Mouse (Mus musculus): Measurements from ENCODE around the gene Slc11a1. TPM values are rescaled to one million over a fixed set of nuclear protein-coding genes. Genes with fewer than 3 reads are reported as not detected.
A peak's percentile ranks its signal among the peaks of the same experiment; 100 is the strongest.

Slc11a1 gene
- total RNA-seq, 4 experiments from 2014 or later, result 3.9 to 6.6 (median 5.1) TPM

DNA sequence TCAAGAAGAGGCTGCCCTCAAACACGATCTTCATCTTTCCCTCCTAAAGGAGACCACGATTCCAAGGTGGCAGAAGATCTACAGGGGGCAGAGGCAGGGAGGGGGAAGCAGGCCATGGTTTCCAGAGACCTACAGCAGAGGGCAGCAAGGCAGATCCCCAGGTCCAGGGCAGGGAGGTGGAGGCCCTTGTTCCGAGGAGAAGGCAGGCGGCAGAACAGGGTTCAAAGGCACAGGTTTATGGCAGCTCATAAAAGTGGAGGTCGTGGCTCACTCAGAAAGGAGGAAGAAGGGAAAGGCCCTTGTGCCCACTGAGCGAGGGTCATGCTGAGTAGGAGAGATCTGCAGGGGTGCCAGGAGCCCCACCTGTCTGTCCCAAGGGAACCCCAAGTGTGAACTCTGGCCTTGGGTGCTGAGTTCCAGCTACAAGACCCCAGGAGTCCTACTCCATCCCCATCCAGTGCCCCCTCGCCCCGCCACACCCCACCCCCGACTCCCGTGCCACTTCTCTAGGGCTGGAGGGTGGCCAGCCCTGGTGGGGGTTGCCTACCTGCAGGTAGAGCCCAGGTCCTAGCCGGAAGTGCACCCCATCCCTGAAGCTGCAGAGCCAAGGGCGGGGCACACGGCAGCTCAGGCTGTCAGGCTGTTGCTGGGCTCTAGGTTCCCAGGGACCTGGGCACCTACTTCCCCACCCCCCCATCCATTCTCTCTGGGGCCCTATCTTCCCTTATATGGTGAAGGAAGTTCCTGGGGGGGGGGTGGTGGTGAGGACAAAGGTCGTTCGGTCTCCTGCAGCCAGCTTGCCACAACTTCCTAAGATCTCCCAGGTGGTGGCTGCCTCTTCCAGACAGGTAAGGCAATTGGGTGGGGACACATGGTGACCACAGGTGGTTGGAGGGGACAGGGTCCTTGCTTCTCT, 33.9 kb downstream of the Slc11a1 start, which contains the start of gene Vil1:
Gene Vil1, plus strand, starts transcription at position 788 of the 916 bp plus-strand sequence.
- no peak for DNase-seq (ENCODE audit: low spot score)

DNA sequence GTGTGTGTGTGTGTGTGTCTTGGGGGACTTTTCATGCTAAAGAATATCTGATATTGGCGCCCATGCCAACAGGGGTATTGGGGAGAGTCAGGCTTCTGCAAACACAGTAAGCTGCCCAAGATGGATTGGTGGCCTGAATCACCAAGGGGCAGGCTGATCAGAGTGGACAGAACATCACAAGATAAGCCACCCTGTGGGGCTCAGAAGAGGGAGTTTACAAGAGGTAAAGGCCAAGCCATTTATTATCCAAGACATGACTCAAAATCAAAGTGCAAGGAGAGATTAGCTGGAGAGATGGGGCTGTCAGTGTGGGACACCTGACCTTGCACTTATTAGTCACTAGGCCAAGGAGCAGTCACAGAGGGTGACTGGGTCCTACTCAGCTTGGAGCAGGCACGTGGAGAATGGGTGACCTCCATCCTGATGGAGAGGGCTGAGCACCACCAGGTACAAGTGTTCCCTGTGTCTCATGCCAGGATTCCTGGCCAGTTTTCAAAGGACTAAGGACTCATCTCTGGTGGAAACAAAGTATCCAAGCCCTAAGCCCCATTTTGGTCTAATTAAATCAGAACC, 36.8 kb downstream of the Slc11a1 start:
- DNase-seq (ENCODE audit: low spot score), result no peak

DNA sequence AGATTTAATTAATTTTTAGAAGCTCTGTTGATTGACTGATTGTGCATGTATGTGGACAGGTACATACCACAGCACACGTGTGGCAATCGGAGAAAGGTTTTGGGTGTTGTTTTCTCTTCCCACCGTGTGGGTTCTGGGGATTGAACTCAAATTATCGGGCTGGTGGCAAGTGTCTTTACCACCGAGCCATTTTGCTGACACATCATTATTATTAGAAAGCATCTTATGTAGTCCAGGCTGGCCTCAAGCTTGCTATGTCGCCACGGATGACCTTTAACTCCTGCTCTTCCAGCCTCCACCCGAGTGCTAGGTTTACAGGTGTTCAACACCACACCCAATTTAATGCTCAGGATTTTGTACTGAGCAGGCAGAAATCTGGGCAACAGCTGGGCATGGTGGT, 37.7 kb downstream of the Slc11a1 start:
- no peak for DNase-seq (ENCODE audit: low spot score)

DNA sequence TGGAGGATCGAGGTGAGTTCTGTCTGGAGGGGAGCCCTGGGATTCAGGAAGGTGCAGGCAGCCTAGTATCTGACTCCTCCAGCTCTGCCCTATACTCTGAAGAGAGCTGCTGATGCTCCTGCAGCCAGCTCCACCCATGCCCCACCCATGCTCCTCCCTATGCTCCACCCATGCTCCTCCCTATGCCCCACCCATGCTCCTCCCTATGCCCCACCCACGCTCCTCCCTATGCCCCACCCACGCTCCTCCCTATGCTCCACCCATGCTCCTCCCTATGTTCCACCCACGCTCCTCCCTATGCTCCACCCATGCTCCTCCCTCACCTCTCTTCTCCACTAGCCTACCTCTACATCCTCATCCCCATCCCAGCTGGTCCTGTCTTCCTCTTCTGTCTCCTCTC, 40.1 kb downstream of the Slc11a1 start:
- no peak for DNase-seq (ENCODE audit: low spot score)

DNA sequence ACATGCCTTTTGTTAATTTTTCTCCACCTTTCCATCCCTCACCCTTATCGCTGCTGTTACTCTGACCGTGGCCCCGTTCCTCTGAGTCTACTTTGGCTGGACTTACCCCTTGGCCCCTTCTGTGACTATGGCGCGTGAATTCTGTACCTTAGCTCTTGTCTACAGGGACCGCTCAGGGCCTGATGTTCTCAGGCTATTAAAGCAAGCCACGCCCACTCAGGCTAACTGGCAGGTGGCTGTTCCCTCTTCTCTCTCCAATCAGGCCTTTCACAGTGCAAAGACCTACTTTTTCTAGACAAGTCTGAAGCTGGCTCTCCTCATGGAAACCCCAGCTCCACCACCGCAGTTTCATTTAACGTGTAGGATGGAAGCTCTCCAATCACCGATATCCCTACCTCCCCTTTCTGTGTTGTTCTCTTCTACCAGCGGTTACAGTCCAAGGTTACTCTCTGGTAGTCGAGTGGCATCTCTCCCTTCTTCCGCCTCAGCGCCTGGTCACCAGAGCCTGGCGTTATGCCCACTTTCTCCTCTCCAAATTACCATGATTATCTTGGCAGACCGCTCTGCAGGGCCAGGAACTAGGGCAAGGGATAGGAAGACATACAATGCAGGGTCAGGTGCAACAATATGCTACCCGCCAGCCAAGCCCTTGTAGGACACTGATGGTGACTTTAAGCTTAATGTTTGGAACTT, 43.9 kb downstream of the Slc11a1 start:
- peak; percentile 24 for DNase-seq (ENCODE audit: low spot score)

DNA sequence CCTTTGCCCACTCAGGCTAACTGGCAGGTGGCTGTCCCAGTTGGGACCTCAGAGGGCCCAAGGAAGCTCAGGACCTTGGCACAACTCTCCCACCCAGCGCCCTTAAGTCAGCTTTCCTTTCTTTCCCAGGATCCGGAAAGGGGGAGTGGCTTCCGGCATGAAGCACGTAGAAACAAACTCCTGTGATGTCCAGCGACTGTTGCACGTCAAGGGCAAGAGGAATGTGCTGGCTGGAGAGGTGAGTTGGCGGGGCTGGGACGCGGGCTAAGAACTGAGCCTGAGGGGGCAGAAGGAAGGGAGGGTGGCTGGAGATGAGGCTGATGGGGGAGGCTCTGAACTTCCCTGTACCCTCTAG, 44.4 kb downstream of the Slc11a1 start:
- DNase-seq (ENCODE audit: low spot score), result peak; percentile 29

DNA sequence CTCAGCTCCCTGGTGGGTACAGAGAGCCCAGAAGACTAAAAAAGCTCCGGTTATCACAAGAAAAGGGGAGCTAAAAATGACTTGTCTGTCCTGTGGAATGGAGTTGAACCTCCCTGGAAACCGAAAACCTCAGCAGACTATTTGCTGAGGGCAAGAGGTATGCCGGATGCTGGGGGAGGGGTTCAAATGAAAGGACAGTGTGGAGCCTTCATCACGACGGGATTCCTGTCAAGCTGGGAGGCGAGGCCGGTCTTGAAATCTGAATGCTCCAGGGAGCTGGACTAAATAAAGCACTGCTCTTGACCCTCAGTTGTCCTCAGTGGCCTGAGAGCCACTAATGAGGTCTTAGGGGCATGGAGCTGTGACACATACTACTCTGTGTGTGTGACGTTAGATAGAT, 48.2 kb downstream of the Slc11a1 start:
- DNase-seq (ENCODE audit: low spot score), result no peak

DNA sequence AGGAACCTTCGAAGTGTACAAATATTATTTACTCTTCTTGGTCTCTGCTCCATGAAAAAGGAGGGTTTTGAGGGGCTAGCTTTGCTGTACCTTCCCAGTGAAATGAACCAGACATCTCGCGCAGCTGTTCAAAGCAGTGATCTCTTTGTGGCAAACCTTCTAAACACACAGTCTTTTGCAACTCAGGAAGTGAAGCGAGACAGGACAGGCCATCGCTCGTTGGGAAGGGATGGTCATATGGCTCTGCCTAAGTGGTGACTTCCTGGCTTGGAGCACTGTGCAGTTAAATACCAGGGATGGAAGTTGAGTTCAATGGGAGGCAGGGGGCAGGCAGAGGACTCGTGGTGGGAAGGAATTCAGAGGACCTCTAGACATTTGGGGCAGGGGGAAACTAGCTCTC, 50.9 kb downstream of the Slc11a1 start:
- no peak for DNase-seq (ENCODE audit: low spot score)

DNA sequence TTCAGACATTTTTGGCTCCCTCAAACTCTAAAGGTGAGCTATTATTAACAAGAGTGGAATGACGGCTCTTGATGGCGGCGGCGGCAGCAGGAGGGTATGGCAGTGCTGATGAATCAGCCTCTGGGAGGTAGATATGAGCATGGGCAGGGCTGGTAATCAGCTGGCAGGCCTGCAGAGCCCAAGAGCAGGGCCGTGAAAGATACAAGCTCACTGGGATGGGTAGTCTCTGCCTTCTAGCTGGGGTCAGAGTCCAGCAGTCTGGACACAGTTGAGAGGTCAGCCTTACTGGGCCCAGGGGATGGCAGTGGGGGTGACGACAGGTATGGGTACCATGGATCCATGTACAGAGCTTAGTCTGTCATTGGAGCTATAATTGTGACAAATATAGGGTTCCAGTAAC, 58.2 kb downstream of the Slc11a1 start:
- no peak for DNase-seq (ENCODE audit: low spot score)

DNA sequence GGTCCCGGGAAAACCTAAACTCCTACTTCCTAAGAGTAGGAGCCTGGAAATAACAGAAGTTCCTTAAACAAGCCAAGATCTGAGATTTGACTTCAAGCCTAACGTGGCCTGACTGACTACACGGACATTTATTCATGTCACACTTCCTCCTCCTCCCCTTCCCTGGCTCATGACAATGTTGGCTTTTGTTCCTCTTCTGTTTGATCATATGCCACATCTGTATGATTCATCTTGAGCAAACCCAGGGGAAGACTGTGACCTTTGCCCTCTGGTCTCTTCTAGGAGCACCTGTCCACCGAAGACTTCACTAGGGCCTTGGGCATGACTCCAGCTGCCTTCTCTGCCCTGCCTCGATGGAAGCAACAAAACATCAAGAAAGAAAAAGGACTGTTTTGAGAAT, 59.6 kb downstream of the Slc11a1 start:
- DNase-seq (ENCODE audit: low spot score), result peak; percentile 21

DNA sequence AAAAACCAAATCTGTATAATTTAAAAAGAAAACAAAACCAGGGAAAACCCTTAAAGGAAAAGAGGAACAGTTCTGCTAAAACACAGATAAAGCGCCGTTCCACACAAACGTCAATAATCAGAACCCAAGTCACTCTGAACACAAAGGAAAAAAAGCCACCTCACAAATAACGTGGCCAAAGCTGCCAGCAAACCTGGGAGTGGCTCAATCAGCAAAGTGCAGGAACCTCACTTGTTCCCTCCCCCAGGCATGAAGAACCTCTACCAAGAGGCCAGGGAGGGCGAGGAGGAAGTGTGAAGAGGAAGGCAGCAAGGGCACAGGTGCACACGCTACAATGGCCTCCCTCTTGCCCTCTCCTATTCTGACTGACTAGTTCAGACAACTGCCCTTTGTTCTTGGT, 60.6 kb downstream of the Slc11a1 start:
- DNase-seq (ENCODE audit: low spot score), result no peak

Small RNA genes lying within 50 kb of the gene (microRNA-seq; reads per million reads assigned to microRNA genes)
- 32,416 reads per million, percentile 97 among the genes with 10 or more reads in this experiment for gene Mir26b

Other genes starting within 250 kb of the Slc11a1 start
- gene Rufy4, start 249.7 kb upstream of the Slc11a1 start, total RNA-seq (2022), result 1 to 10 TPM in 3 of 4 experiments, under 1 TPM in 1; 0.52 to 1.8 (median 1.3) TPM
- under 1 TPM in 2 of 4 experiments, not detected in 2; 0.23 to 0.44 TPM for gene Cxcr2, start 221.2 kb upstream of the Slc11a1 start, total RNA-seq (2022)
- not detected for gene Cxcr1, start 180.6 kb upstream of the Slc11a1 start, total RNA-seq (2022)
- 100 to 1,000 TPM; 111 to 149 (median 137) TPM for gene Arpc2, start 139.1 kb upstream of the Slc11a1 start, total RNA-seq (2022)
- gene Gpbar1, start 96.6 kb upstream of the Slc11a1 start, total RNA-seq (2022), result not detected
- gene Aamp, start 90.5 kb upstream of the Slc11a1 start, total RNA-seq (2022), result 100 to 1,000 TPM in 2 of 4 experiments, 10 to 100 TPM in 2; 95.4 to 107 (median 99.6) TPM
- 100 to 1,000 TPM; 125 to 142 (median 135) TPM for gene Pnkd, start 90.3 kb upstream of the Slc11a1 start, total RNA-seq (2022)
- gene Tmbim1, start 69.6 kb upstream of the Slc11a1 start, total RNA-seq (2022), result 10 to 100 TPM; 40.4 to 45.1 (median 44.2) TPM
- gene Catip, start 13.1 kb upstream of the Slc11a1 start, total RNA-seq (2022), result under 1 TPM; 0.17 to 0.37 (median 0.25) TPM
- gene Ctdsp1, start 16.3 kb downstream of the Slc11a1 start, total RNA-seq (2022), result 100 to 1,000 TPM; 115 to 130 (median 121) TPM
- 1 to 10 TPM in 3 of 4 experiments, under 1 TPM in 1; 0.98 to 2.0 (median 1.7) TPM for gene Vil1, start 34.2 kb downstream of the Slc11a1 start, total RNA-seq (2022)
- 10 to 100 TPM in 3 of 4 experiments, 1 to 10 TPM in 1; 9.4 to 12.8 (median 11.6) TPM for gene Cnot9, start 130.9 kb downstream of the Slc11a1 start, total RNA-seq (2022)
- under 1 TPM in 2 of 4 experiments, not detected in 2; 0.12 to 0.16 TPM for gene Plcd4, start 167.7 kb downstream of the Slc11a1 start, total RNA-seq (2022)
- gene Usp37, start 169.1 kb downstream of the Slc11a1 start, total RNA-seq (2022), result 1 to 10 TPM; 6.6 to 9.1 (median 8.3) TPM
- gene Zfp142, start 213.1 kb downstream of the Slc11a1 start, total RNA-seq (2022), result 10 to 100 TPM; 10.4 to 12.0 (median 10.9) TPM
- 10 to 100 TPM; 33.9 to 38.8 (median 35.4) TPM for gene Bcs1l, start 213.1 kb downstream of the Slc11a1 start, total RNA-seq (2022)
- gene Rnf25, start 226.2 kb downstream of the Slc11a1 start, total RNA-seq (2022), result 10 to 100 TPM; 17.5 to 21.4 (median 19.2) TPM
- 1 to 10 TPM in 1 of 4 experiments, under 1 TPM in 3; 0.63 to 1.9 (median 0.81) TPM for gene Stk36, start 226.2 kb downstream of the Slc11a1 start, total RNA-seq (2022)